ENCODE assay signal across 9 mouse cellular contexts in the genomic region with DNA sequence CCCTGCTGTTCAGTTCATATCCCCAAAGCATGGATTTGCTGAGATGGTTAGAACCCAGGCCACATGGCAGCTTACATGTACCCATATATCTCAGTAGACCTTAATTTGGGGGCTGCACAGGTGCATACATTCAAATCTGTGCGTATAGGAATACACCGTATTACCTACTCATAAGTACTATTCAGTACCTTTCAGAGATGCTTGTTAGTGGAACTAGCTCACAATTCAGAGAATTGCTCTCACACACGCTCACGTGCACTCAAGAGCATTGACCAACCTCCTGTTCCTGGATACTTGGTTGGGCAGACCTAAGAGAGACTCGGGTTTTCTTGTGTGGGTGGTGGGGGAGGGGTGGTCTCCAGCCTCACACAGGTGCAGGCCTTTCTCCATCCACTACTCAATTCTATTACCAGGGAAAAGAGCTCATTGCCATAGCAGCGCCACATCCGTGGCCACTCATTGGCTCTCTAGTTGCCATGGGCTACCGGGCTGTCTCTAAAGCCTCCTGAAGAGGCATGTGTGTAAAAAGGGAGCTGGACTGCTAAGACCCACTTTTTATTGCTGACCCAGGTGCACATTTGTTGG.
A peak's percentile ranks its signal among the peaks of the same experiment; 100 is the strongest.
DNase-seq lines count a peak whose midpoint lies in the region; ATAC-seq and TF ChIP-seq lines count a peak whose summit lies in the region.
"Had no signal": no experiment of that assay in that cellular context is flagged by ENCODE, and none has a peak within 500 bp of the region (broad histone marks: within the 10 kb centered on the region; RNA-seq: fewer than 3 reads in every experiment).

No protein-coding gene starts in this region.

- no peak overlapping the region for H3K9ac ChIP-seq in heart, embryonic 12.5 days
- H3K9ac ChIP-seq in forebrain, embryonic 12.5 days = peak overlapping the region; percentile 83
- no peak overlapping the region; the same call in none of the 2 replicates for H3K9ac ChIP-seq in neural tube, embryonic 11.5 days (ENCODE audit: low read length)
- no peak overlapping the region for H3K9ac ChIP-seq in lung, postnatal 0 days (replicated peaks; ENCODE audit: low read depth)

- DNase-seq in heart, postnatal 14 days = no peak
- peak; percentile 62 to 82 for DNase-seq in layer of hippocampus, postnatal 14 days (ENCODE audit: low spot score in 2 of 2)
- peak; percentile 66 for DNase-seq in neural tube, embryonic 11.5 days (ENCODE audit: low spot score)
- no peak for DNase-seq in liver
- DNase-seq in lung, postnatal 0 days (ENCODE audit: low spot score) = no peak

- H3K27me3 ChIP-seq in heart, embryonic 12.5 days (replicated peaks) = peaks cover 80% of the 10 kb centered on the region
- H3K27me3 ChIP-seq in forebrain, embryonic 12.5 days = peaks cover 44% of the 10 kb centered on the region
- H3K27me3 ChIP-seq in neural tube, embryonic 11.5 days (ENCODE audit: control insufficient read depth, insufficient read depth, low read length) = peaks cover 8% of the 10 kb centered on the region; the same call in 1 of the 2 replicates
- H3K27me3 ChIP-seq in lung, postnatal 0 days (replicated peaks; ENCODE audit: insufficient read depth, low read length) = peaks cover 17% of the 10 kb centered on the region

- H3K4me3 ChIP-seq in heart, embryonic 12.5 days = no peak overlapping the region
- peak overlapping the region; percentile 86 for H3K4me3 ChIP-seq in forebrain, embryonic 12.5 days (replicated peaks)
- H3K4me3 ChIP-seq in neural tube, embryonic 11.5 days (ENCODE audit: low read depth, low read length) = peak overlapping the region; percentile 77
- no peak overlapping the region for H3K4me3 ChIP-seq in lung, postnatal 0 days (ENCODE audit: low read depth, low read length)
- H3K4me3 ChIP-seq: myocyte had no signal

- TF ChIP-seq EP300 in lung, postnatal 0 days (IDR thresholded peaks at IDR 0.05) = no peak

- H3K27ac ChIP-seq in heart, embryonic 12.5 days (ENCODE audit: poor library complexity, severe bottlenecking) = no peak overlapping the region
- peak overlapping the region; percentile 83 for H3K27ac ChIP-seq in forebrain, embryonic 12.5 days
- H3K27ac ChIP-seq in neural tube, embryonic 11.5 days (ENCODE audit: low read depth, low read length) = peak overlapping the region; percentile 64; the same call in 1 of the 2 replicates
- no peak overlapping the region for H3K27ac ChIP-seq in lung, postnatal 0 days (ENCODE audit: low read length)

- WGBS in heart, embryonic 12.5 days = 48% methylated on average over 8 of the region's 8 CpGs
- WGBS in forebrain, embryonic 12.5 days = 15% methylated on average over 8 of the region's 8 CpGs
- WGBS in neural tube, embryonic 11.5 days = 36% methylated on average over 8 of the region's 8 CpGs
- WGBS in lung, postnatal 0 days = 45% methylated on average over 8 of the region's 8 CpGs

- no peak for TF ChIP-seq CTCF in lung, postnatal 0 days (IDR thresholded peaks at IDR 0.05)

- H3K36me3 ChIP-seq in heart, embryonic 12.5 days = no peaks in the 10 kb centered on the region
- no peaks in the 10 kb centered on the region for H3K36me3 ChIP-seq in forebrain, embryonic 12.5 days (replicated peaks)
- H3K36me3 ChIP-seq in neural tube, embryonic 11.5 days (ENCODE audit: control insufficient read depth, insufficient read depth, low read length) = no peaks in the 10 kb centered on the region
- no peaks in the 10 kb centered on the region for H3K36me3 ChIP-seq in lung, postnatal 0 days (ENCODE audit: insufficient read depth, low read length)

- peaks cover 5% of the 10 kb centered on the region; the same call in 1 of the 2 replicates for H3K9me3 ChIP-seq in heart, embryonic 12.5 days (replicated peaks)
- H3K9me3 ChIP-seq in forebrain, embryonic 12.5 days = no peaks in the 10 kb centered on the region
- H3K9me3 ChIP-seq in neural tube, embryonic 11.5 days (ENCODE audit: control insufficient read depth, low read length) = no peaks in the 10 kb centered on the region
- H3K9me3 ChIP-seq in lung, postnatal 0 days (ENCODE audit: low read length) = no peaks in the 10 kb centered on the region

- ATAC-seq in heart, embryonic 12.5 days (ENCODE audit: insufficient number of reproducible peaks, low FRiP score) = no peak
- ATAC-seq in forebrain, embryonic 12.5 days (ENCODE audit: low FRiP score) = peak; percentile 88
- peak; percentile 69 for ATAC-seq in neural tube, embryonic 11.5 days (ENCODE audit: insufficient read depth, low FRiP score, low TSS enrichment)
- no peak for ATAC-seq in lung, postnatal 0 days
- ATAC-seq in monocyte, adult 5-6 weeks (replicated peaks; ENCODE audit: insufficient number of reproducible peaks, low FRiP score, low TSS enrichment, poor library complexity, severe bottlenecking) = no peak

- peak overlapping the region; percentile 94; the same call in 1 of the 2 replicates for H3K4me2 ChIP-seq in heart, embryonic 12.5 days
- H3K4me2 ChIP-seq in forebrain, embryonic 12.5 days = peak overlapping the region; percentile 86
- peak overlapping the region; percentile 81 for H3K4me2 ChIP-seq in neural tube, embryonic 11.5 days (ENCODE audit: low read depth)
- no peak overlapping the region for H3K4me2 ChIP-seq in lung, postnatal 0 days (replicated peaks; ENCODE audit: low read depth, low read length)

- intact Hi-C loops in heart, postnatal 14 days (cut with DNase I) = no loop called here

- H3K4me1 ChIP-seq in heart, embryonic 12.5 days (replicated peaks) = 0 out of 2 replicates have a peak, but pooled peaks cover 4% of the 10 kb centered on the region
- peaks cover 42% of the 10 kb centered on the region for H3K4me1 ChIP-seq in forebrain, embryonic 12.5 days
- peaks cover 20% of the 10 kb centered on the region for H3K4me1 ChIP-seq in neural tube, embryonic 11.5 days (ENCODE audit: control insufficient read depth, insufficient read depth, low read length)
- no peaks in the 10 kb centered on the region for H3K4me1 ChIP-seq in lung, postnatal 0 days (ENCODE audit: insufficient read depth, low read depth, low read length)

Comparison
In these comparisons a context has a peak if more than half of its experiments do, and no peak if none do; other contexts are left out.
1. ATAC-seq: peak in forebrain, embryonic 12.5 days (single experiment) and neural tube, embryonic 11.5 days (single experiment); none in heart, embryonic 12.5 days (single experiment), lung, postnatal 0 days (single experiment) and monocyte, adult 5-6 weeks (single experiment).
2. H3K27ac ChIP-seq: peak in forebrain, embryonic 12.5 days (single experiment) and neural tube, embryonic 11.5 days (single experiment); none in heart, embryonic 12.5 days (single experiment) and lung, postnatal 0 days (single experiment).
3. H3K4me3 ChIP-seq: peak in forebrain, embryonic 12.5 days (single experiment) and neural tube, embryonic 11.5 days (single experiment); none in heart, embryonic 12.5 days (single experiment) and lung, postnatal 0 days (single experiment).
4. DNase-seq: peak in layer of hippocampus, postnatal 14 days (2 of 2) and neural tube, embryonic 11.5 days (single experiment); none in heart, postnatal 14 days (0 of 2), liver (single experiment) and lung, postnatal 0 days (single experiment).